25 mouse cellular contexts compared by ENCODE assay signal in the genomic region with DNA sequence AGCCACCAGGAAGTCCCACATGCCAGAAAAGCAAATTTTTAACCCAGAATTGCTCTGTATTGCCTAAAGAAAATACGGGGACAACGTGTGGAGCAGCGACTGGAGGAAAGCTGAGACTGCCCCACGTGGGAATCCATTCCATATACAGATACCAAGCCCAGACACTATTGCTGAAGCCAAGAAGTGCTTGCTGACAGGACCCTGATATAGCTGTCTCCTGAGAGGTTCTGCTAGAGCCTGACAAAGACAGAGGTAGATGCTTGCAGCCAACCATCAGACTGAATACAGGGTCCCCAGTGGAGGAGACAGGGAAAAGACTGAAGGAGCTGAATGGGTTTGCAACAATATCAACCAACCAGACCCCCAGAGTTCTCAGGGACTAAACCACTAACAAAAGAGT.
"Had no signal": no experiment of that assay in that cellular context is flagged by ENCODE, and none has a peak within 500 bp of the region (broad histone marks: within the 10 kb centered on the region; RNA-seq: fewer than 3 reads in every experiment).

No protein-coding gene starts in this region.

- H3K27ac ChIP-seq: gastrocnemius, adult 2 months; hindbrain, embryonic 10.5 days; hindbrain, embryonic 12.5 days; hindbrain, embryonic 14.5 days; intestine, embryonic 15.5 days; layer of hippocampus, adult 2 months; left cerebral cortex, adult 2 months; limb, embryonic 10.5 days; limb, embryonic 12.5 days; liver, embryonic 13.5 days; liver, embryonic 15.5 days had no signal

- H3K27me3 ChIP-seq: hindbrain, embryonic 12.5 days; intestine, embryonic 15.5 days; limb, embryonic 12.5 days; liver, embryonic 13.5 days; liver, embryonic 15.5 days had no signal

- H3K4me3 ChIP-seq: gastrocnemius, adult 2 months; hindbrain, embryonic 10.5 days; hindbrain, embryonic 12.5 days; intestine, embryonic 15.5 days; layer of hippocampus, adult 2 months; left cerebral cortex, adult 2 months; limb, embryonic 10.5 days; limb, embryonic 12.5 days; liver, embryonic 13.5 days; liver, embryonic 15.5 days had no signal

- H3K4me1 ChIP-seq: intestine, embryonic 15.5 days; limb, embryonic 12.5 days; liver, embryonic 13.5 days; liver, embryonic 15.5 days had no signal

- H3K36me3 ChIP-seq: hindbrain, embryonic 10.5 days; hindbrain, embryonic 12.5 days; intestine, embryonic 15.5 days; limb, embryonic 10.5 days; limb, embryonic 12.5 days; liver, embryonic 13.5 days; liver, embryonic 15.5 days had no signal

- H3K9ac ChIP-seq: hindbrain, embryonic 12.5 days; hindbrain, embryonic 14.5 days; intestine, embryonic 15.5 days; limb, embryonic 12.5 days; liver, embryonic 13.5 days; liver, embryonic 15.5 days; liver, postnatal 0 days had no signal

- DNase-seq: gastrocnemius, adult 2 months; gastrocnemius, postnatal 10 days; gastrocnemius, postnatal 25 days; heart, postnatal 10 days; kidney, adult 18-20 months; kidney, adult 8-10 months; kidney, postnatal 10 days; kidney, postnatal 25 days; kidney, postnatal 4 days; liver; liver, embryonic 13.5 days; liver, postnatal 0 days had no signal

- H3K9me3 ChIP-seq: hindbrain, embryonic 10.5 days; hindbrain, embryonic 12.5 days; intestine, embryonic 15.5 days; limb, embryonic 10.5 days; limb, embryonic 12.5 days; liver, embryonic 13.5 days; liver, embryonic 15.5 days had no signal

- ATAC-seq: hindbrain, embryonic 16.5 days; inflammation-experienced regulatory T-cells, adult 6 months; intestine, embryonic 15.5 days; intestine, postnatal 0 days; liver, postnatal 0 days had no signal

- H3K4me2 ChIP-seq: hindbrain, embryonic 12.5 days; hindbrain, embryonic 14.5 days; intestine, embryonic 15.5 days; limb, embryonic 12.5 days; liver, embryonic 11.5 days; liver, embryonic 13.5 days; liver, embryonic 15.5 days had no signal
